9 mouse cellular contexts compared by ENCODE assay signal in the genomic region with DNA sequence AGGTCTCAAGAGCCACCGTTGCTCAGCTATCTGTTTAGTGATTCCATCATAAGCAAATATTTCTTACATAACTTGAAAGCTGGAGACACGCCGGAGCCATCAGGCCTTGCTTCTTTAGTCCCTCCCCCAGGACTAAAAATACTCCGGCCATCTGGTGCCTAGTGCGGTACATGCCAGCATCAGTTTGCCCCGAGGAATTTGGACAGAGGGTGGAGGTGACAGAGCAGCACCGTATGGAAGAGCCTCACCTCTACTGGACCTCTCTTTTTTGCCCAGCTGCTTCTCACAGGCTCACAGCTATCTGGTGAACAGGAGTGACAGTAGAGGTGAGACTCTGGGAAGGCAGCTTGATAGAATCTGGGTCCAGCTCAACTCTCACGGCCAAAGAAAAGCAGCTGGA.
A peak's percentile ranks its signal among the peaks of the same experiment; 100 is the strongest.
DNase-seq lines count a peak whose midpoint lies in the region; ATAC-seq lines count a peak whose summit lies in the region.
"Had no signal": no experiment of that assay in that cellular context is flagged by ENCODE, and none has a peak within 500 bp of the region (broad histone marks: within the 10 kb centered on the region; RNA-seq: fewer than 3 reads in every experiment).

No protein-coding gene starts in this region.

- no peak overlapping the region for H3K9ac ChIP-seq in hindbrain, embryonic 13.5 days
- no peak overlapping the region for H3K9ac ChIP-seq in hindbrain, embryonic 11.5 days (ENCODE audit: low read depth, low read length)

- no peaks in the 10 kb centered on the region for H3K27me3 ChIP-seq in hindbrain, embryonic 13.5 days
- no peaks in the 10 kb centered on the region for H3K27me3 ChIP-seq in hindbrain, embryonic 11.5 days (ENCODE audit: control insufficient read depth, insufficient read depth, low read length)
- H3K27me3 ChIP-seq: megakaryocyte, embryonic 14.5 days had no signal

- no peaks in the 10 kb centered on the region for H3K4me1 ChIP-seq in hindbrain, embryonic 13.5 days (replicated peaks)
- no peaks in the 10 kb centered on the region for H3K4me1 ChIP-seq in hindbrain, embryonic 11.5 days (replicated peaks; ENCODE audit: control insufficient read depth, insufficient read depth, low read length)
- H3K4me1 ChIP-seq: megakaryocyte, embryonic 14.5 days had no signal

- WGBS in hindbrain, embryonic 13.5 days, result 75% methylated on average over 8 of the region's 8 CpGs
- WGBS in hindbrain, embryonic 11.5 days, result 76% methylated on average over 8 of the region's 8 CpGs

- no peak for DNase-seq in hindbrain, embryonic 11.5 days (ENCODE audit: low spot score)
- DNase-seq in cerebellum, adult 11 months, result peak; percentile 92
- DNase-seq in gastrocnemius, adult 18-20 months (ENCODE audit: low spot score), result peak; percentile 74
- peak; percentile 57 to 59 for DNase-seq in layer of hippocampus, adult 8-10 months (ENCODE audit: low spot score in 2 of 2)
- DNase-seq in kidney, postnatal 25 days, result no peak
- DNase-seq in urinary bladder, postnatal 10 days (ENCODE audit: low spot score), result no peak

- no peak overlapping the region for H3K4me3 ChIP-seq in hindbrain, embryonic 13.5 days
- no peak overlapping the region for H3K4me3 ChIP-seq in hindbrain, embryonic 11.5 days (ENCODE audit: low read depth, low read length)
- H3K4me3 ChIP-seq: megakaryocyte, embryonic 14.5 days had no signal

- H3K27ac ChIP-seq in hindbrain, embryonic 13.5 days, result no peak overlapping the region
- H3K27ac ChIP-seq in hindbrain, embryonic 11.5 days (ENCODE audit: low read depth, low read length), result no peak overlapping the region

- no peak overlapping the region for H3K4me2 ChIP-seq in hindbrain, embryonic 13.5 days
- no peak overlapping the region for H3K4me2 ChIP-seq in hindbrain, embryonic 11.5 days (replicated peaks; ENCODE audit: low read depth, low read length)

- H3K9me3 ChIP-seq in hindbrain, embryonic 13.5 days, result no peaks in the 10 kb centered on the region
- no peaks in the 10 kb centered on the region for H3K9me3 ChIP-seq in hindbrain, embryonic 11.5 days (ENCODE audit: control insufficient read depth, low read length)

- 0 out of 2 replicates have a peak, but pooled peaks have one; percentile 36 for ATAC-seq in hindbrain, embryonic 13.5 days (ENCODE audit: low FRiP score)
- ATAC-seq in hindbrain, embryonic 11.5 days (ENCODE audit: low FRiP score), result no peak
- ATAC-seq in megakaryocyte-erythroid progenitor cell, adult 5-6 weeks (replicated peaks; ENCODE audit: low FRiP score, low TSS enrichment, poor library complexity, severe bottlenecking), result no peak

- no peaks in the 10 kb centered on the region for H3K36me3 ChIP-seq in hindbrain, embryonic 13.5 days
- H3K36me3 ChIP-seq in hindbrain, embryonic 11.5 days (ENCODE audit: control insufficient read depth, insufficient read depth, low read length), result no peaks in the 10 kb centered on the region

Comparison
In these comparisons a context has a peak if more than half of its experiments do, and no peak if none do; other contexts are left out.
1. DNase-seq: peak in cerebellum, adult 11 months (single experiment), gastrocnemius, adult 18-20 months (single experiment) and layer of hippocampus, adult 8-10 months (2 of 2); none in hindbrain, embryonic 11.5 days (single experiment), kidney, postnatal 25 days (0 of 2) and urinary bladder, postnatal 10 days (single experiment).